Mouse (Mus musculus): ENCODE data around the gene Fbxl14.
A peak's percentile ranks its signal among the peaks of the same experiment; 100 is the strongest.

DNA sequence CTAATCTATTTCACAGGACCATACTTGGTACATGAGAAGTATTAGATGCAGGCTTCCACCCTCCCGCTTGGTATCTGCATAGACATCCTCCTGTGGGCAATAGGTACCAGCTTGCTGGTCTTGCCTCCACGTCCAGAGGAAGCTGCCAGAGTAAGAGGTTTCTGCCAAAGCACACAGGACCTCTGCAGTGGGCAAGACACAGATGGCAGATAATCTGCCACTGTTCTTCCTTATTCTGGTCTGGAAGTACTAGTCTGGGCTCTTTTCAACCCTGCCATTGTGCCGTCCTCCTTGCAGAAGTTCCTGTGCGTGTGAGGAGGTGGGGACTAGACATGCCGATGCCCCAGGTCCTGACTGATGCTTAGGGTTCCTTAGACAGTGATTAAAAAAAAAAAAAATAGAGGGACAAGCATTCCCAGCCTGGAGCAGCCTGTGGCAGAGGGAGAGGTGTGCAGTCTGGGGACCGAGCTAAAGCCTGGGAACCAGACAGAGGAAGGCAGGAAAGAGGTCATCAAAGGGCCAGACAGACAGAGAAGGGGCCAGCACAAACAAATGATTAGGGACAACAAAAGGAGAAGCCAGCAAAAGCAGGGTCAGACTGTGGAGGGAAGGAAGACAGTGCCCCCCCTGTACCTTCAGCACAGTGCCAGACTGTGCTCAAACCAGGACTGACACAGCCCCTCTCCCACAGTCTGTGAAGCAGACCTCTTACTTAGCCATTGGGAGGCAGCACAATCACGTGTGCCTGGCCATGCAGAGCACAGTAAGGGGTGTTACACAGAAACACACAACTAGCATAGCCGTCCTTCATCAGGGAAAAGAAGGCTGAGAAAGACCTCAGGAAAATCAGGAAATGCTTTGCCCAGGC is 41.3 kb upstream of the Fbxl14 start:
- TF ChIP-seq CTCF (IDR thresholded peaks at IDR 0.05), result peak; percentile 17; the same call in 1 of the 2 replicates
- TF ChIP-seq EP300 (IDR thresholded peaks at IDR 0.05), result no peak

All from lung, postnatal 0 days (tissue).